Mouse (Mus musculus): ENCODE data around the gene Gm3776. TPM values are rescaled to one million over a fixed set of nuclear protein-coding genes. Genes with fewer than 3 reads are reported as not detected.
"Not testable (repeated sequence)": the region's sequence is repeated elsewhere in the genome, so short reads cannot be mapped to it uniquely, and the experiment has no call there.

The Gm3776 gene
- polyA plus RNA-seq, 1 experiment: not detected

DNA sequence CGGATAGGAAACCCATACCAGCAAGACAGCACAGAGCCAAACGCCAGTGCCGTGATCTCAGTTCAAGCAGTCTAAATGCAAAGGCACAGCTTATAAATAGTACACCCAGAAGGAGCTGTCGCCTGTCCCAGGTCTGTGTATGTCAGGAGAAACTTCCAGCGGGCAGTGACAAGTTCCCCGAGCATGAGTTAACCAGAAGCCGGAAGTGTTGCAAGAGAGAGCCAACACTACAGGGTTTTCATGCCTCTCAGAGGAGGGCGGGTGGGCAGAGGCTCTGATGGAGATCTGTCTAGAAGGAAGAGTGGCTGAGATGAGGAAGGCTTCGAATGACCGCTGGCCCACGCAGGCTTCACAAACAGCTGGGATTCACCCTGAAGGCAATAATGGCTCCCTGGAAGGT is 31.6 kb upstream of the Gm3776 start:
- TF ChIP-seq POLR2A (IDR thresholded peaks at IDR 0.05; ENCODE audit: extremely low read depth, insufficient read depth, low read length) (no peak), CTCF (IDR thresholded peaks at IDR 0.05; ENCODE audit: extremely low read depth, insufficient read depth, low read length) (no peak)
- Histone ChIP-seq H3K4me1 (ENCODE audit: control insufficient read depth, insufficient read depth, low read length) (no peaks in the 10 kb centered on the region), H3K27ac (ENCODE audit: insufficient read depth, low read length) (no peak overlapping the region), H3K4me3 (ENCODE audit: insufficient read depth, low read length) (no peak overlapping the region)

GRCm38 (mm10) chr9:78228122-78228521 is 28.8 kb upstream of the Gm3776 start:
- Histone ChIP-seq H3K4me3 (ENCODE audit: insufficient read depth, low read length) (no peak overlapping the region), H3K27ac (ENCODE audit: insufficient read depth, low read length) (no peak overlapping the region), H3K4me1 (ENCODE audit: control insufficient read depth, insufficient read depth, low read length) (no peaks in the 10 kb centered on the region)
- no peak for TF ChIP-seq CTCF (IDR thresholded peaks at IDR 0.05; ENCODE audit: extremely low read depth, insufficient read depth, low read length)
- no peak for TF ChIP-seq POLR2A (IDR thresholded peaks at IDR 0.05; ENCODE audit: extremely low read depth, insufficient read depth, low read length)

GRCm38 (mm10) chr9:78229658-78230057 is 27.3 kb upstream of the Gm3776 start:
- H3K27ac ChIP-seq (ENCODE audit: insufficient read depth, low read length); H3K4me1 ChIP-seq (ENCODE audit: control insufficient read depth, insufficient read depth, low read length); H3K4me3 ChIP-seq (ENCODE audit: insufficient read depth, low read length): not testable (repeated sequence)

DNA sequence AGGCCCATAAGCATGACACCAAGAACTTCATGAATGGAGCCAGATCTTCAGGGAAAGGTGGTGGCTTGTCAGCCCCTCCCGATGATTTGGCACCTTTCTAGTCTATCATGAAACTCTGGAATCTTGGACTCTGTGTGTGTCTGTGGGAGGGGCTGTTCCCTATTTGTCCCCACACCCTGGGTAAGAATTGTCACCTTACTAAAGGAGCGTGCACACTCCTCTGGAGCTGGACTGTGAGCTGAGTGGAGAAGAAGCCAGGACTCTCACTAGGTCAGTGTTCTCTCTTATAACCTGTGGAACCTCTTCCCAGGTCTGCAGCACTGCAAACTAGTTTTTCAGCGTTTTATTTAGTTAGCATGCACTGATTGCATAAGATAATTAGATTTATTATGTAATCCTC is 26.5 kb upstream of the Gm3776 start, which contains the start of gene Gsta1:
Gene Gsta1, plus strand, starts transcription at position 196 of the 400 bp plus-strand sequence.
- not testable (repeated sequence) for H3K27ac ChIP-seq (ENCODE audit: insufficient read depth, low read length); H3K4me1 ChIP-seq (ENCODE audit: control insufficient read depth, insufficient read depth, low read length); H3K4me3 ChIP-seq (ENCODE audit: insufficient read depth, low read length)

DNA sequence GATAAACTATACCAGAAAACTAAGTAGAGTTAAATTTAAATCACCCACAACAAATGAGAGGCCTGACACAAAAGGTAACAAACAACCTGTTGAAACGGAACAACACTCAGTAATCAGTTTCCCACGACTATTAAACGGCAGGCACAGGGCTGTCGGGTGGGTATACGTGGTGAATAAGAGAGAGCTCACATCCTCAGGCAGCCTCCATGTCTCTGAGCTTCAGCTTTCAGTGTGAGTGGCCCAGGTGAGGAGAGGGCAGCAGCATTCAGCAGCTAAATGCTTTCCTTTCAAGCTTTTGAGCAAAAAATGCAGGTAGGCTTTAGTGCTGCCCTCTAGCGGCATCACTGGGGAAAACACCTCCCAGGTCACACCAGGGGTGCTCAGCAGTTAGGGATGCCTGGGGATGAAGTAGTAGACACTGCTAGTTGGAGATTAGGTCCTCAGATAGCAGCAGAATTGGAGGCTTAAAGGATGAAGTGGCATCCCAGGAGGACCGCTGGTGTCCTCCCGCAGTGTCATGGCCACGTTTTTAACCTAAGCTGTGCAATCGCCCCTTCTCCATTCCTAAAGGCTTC is 23.7 kb upstream of the Gm3776 start:
- H3K4me1 ChIP-seq (ENCODE audit: control insufficient read depth, insufficient read depth, low read length); H3K4me3 ChIP-seq (ENCODE audit: insufficient read depth, low read length); H3K27ac ChIP-seq (ENCODE audit: insufficient read depth, low read length): not testable (repeated sequence)

DNA sequence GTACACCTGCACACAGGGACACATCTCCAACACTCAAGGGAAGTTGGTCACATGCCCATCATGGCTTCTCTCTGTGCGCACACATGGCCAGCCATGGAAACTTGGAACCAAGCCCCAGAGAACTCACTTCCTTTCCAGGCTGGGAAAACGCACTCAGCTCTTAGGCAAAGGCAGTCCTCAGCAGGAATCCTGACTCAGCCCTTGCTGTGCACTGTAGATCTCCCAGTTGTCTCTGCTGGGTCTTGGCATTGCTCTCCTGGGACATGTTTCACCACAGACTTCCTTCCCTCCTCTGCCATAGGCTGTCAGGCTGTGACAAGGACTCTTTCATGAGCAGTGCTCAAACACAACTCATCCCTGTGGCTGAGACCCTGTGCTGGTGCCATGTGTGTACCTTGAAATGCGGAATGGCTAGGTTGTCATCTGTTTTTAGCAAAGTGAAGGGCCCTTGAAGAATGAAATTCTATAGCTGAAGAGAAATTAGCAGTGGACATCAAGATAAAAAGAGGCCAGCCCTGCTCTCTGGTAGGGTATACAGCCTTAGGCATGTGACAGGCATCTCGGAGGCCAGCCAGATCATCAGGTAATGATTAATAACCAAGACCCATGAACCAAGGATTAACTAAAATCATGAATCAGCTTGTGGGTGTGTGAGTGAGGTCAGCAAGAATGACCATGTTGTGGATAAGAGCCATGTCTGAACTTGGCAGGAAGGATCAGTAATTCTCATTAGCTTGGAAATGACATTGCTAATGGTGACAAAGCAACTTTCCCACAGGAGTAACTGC is 1.1 kb upstream of the Gm3776 start:
- not testable (repeated sequence) for H3K4me3 ChIP-seq (ENCODE audit: insufficient read depth, low read length); H3K27ac ChIP-seq (ENCODE audit: insufficient read depth, low read length); H3K4me1 ChIP-seq (ENCODE audit: control insufficient read depth, insufficient read depth, low read length)

GRCm38 (mm10) chr9:78259688-78260087 is 2.8 kb downstream of the Gm3776 start:
- H3K4me1 ChIP-seq (ENCODE audit: control insufficient read depth, insufficient read depth, low read length): not testable (repeated sequence)

DNA sequence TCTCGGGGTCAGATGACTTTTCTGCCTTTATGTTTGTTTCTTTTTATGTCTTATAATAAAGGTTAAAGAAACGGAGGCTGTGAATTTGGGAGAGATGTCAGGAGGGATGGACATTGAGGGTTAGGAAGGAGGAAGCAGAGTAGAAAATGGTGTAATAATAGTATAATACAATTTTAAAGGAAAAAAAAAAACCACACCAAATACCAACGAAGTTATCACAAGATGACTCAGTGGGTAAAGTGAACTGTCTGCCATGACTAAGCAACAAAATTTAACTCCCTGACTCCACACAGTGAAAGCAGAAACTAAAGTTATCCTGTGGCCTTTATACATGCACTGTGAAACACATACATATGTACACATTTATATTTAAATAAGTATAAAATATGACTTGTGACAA is 14.0 kb downstream of the Gm3776 start:
- H3K4me1 ChIP-seq (ENCODE audit: control insufficient read depth, insufficient read depth, low read length); H3K4me3 ChIP-seq (ENCODE audit: insufficient read depth, low read length); H3K27ac ChIP-seq (ENCODE audit: insufficient read depth, low read length): not testable (repeated sequence)

More at GRCm38 (mm10) chr9:78259688-78260087, 2.8 kb downstream of the Gm3776 start:
- TF ChIP-seq CTCF (IDR thresholded peaks at IDR 0.05; ENCODE audit: extremely low read depth, insufficient read depth, low read length): 0 out of 2 replicates have a peak, but pooled peaks have one; percentile 4
- not testable (repeated sequence) for H3K4me3 ChIP-seq (ENCODE audit: insufficient read depth, low read length); H3K27ac ChIP-seq (ENCODE audit: insufficient read depth, low read length)

DNA sequence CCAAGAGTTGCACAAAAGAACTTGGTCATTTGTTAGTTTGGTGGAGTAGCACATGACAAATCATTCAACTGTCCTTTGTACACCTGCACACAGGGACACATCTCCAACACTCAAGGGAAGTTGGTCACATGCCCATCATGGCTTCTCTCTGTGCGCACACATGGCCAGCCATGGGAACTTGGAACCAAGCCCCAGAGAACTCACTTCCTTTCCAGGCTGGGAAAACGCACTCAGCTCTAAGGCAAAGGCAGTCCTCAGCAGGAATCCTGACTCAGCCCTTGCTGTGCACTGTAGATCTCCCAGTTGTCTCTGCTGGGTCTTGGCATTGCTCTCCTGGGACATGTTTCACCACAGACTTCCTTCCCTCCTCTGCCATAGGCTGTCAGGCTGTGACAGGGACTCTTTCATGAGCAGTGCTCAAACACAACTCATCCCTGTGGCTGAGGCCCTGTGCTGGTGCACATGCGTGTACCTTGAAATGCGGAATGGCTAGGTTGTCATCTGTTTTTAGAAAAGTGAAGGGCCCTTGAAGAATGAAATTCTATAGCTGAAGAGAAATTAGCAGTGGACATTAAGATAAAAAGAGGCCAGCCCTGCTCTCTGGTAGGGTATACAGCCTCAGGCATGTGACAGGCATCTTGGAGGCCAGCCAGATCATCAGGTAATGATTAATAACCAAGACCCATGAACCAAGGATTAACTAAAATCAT is 25.2 kb downstream of the Gm3776 start:
- not testable (repeated sequence) for H3K27ac ChIP-seq (ENCODE audit: insufficient read depth, low read length); H3K4me3 ChIP-seq (ENCODE audit: insufficient read depth, low read length); H3K4me1 ChIP-seq (ENCODE audit: control insufficient read depth, insufficient read depth, low read length)

DNA sequence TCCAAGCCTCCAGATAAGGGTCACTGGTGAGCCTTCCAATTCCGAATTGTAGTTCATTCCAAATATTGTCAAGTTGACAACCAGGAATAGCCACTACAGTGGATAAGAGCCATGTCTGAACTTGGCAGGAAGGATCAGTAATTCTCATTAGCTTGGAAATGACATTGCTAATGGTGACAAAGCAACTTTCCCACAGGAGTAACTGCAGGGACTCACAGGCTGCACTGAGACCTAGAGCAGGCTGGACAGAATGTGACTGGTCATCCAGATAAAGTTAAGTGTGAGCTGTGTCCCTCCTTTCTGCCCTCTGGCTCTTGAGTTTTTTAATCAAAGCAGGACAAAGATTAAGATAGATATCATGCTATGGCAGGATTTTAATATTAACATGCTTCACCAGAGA is 32.1 kb downstream of the Gm3776 start:
- not testable (repeated sequence) for H3K4me3 ChIP-seq (ENCODE audit: insufficient read depth, low read length); H3K27ac ChIP-seq (ENCODE audit: insufficient read depth, low read length); H3K4me1 ChIP-seq (ENCODE audit: control insufficient read depth, insufficient read depth, low read length)

DNA sequence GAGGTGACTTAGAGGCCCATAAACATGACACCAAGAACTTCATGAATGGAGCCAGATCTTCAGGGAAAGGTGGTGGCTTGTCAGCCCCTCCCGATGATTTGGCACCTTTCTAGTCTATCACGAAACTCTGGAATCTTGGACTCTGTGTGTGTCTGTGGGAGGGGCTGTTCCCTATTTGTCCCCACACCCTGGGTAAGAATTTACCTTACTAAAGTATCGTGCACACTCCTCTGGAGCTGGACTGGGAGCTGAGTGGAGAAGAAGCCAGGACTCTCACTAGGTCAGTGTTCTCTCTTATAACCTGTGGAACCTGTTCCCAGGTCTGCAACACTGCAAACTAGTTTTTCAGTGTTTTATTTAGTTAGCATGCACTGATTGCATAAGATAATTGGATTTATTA is 32.8 kb downstream of the Gm3776 start, which contains the start of gene Gm10639:
Gene Gm10639, plus strand, starts transcription at position 201 of the 400 bp plus-strand sequence.
- not testable (repeated sequence) for H3K4me1 ChIP-seq (ENCODE audit: control insufficient read depth, insufficient read depth, low read length); H3K27ac ChIP-seq (ENCODE audit: insufficient read depth, low read length); H3K4me3 ChIP-seq (ENCODE audit: insufficient read depth, low read length)

GRCm38 (mm10) chr9:78292462-78292861 is 35.5 kb downstream of the Gm3776 start:
- H3K4me3 ChIP-seq (ENCODE audit: insufficient read depth, low read length); H3K27ac ChIP-seq (ENCODE audit: insufficient read depth, low read length); H3K4me1 ChIP-seq (ENCODE audit: control insufficient read depth, insufficient read depth, low read length): not testable (repeated sequence)

- not testable (repeated sequence) for H3K4me3 ChIP-seq (ENCODE audit: insufficient read depth, low read length); H3K4me1 ChIP-seq (ENCODE audit: control insufficient read depth, insufficient read depth, low read length); H3K27ac ChIP-seq (ENCODE audit: insufficient read depth, low read length)
These were observed 36.8 kb downstream of the Gm3776 start for GRCm38 (mm10) chr9:78293683-78294082.

DNA sequence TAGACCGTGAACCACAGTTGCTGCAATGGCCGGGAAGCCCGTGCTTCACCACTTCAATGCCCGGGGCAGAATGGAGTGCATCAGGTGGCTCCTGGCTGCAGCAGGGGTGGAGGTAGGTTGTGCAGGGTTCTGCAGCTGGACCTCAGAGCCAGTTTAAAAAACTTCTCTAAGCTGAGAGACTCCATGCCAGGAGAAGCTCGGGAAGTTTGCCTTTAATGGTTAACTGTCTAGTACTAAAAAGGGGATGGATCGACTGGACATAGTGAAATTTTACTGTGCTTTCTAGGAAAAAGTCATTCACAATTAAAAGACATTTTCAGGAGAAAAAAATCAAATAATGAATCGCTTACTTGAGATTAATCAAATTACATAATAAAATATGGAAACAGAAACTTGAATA is 37.9 kb downstream of the Gm3776 start:
- H3K4me3 ChIP-seq (ENCODE audit: insufficient read depth, low read length); H3K4me1 ChIP-seq (ENCODE audit: control insufficient read depth, insufficient read depth, low read length); H3K27ac ChIP-seq (ENCODE audit: insufficient read depth, low read length): not testable (repeated sequence)
